Mouse (Mus musculus): ENCODE data around the gene Agtrap. TPM values are rescaled to one million over a fixed set of nuclear protein-coding genes. Genes with fewer than 3 reads are reported as not detected.

The Agtrap gene
- 14.2 and 15.6 TPM in 2 replicates for polyA plus RNA-seq (2015; fragmentation: Nextera tagmentation; extraction: Ambion mirVana)

- peak; percentile 90 for ATAC-seq (ENCODE audit: insufficient number of reproducible peaks, low FRiP score, low TSS enrichment, low read depth)
- Histone ChIP-seq H3K9ac (peak within 1 kb of the TSS; percentile 81), H3K4me1 (peaks cover 44% of the 10 kb centered on the region), H3K27ac (replicated peaks) (peak within 1 kb of the TSS; percentile 39), H3K4me2 (replicated peaks) (peak within 1 kb of the TSS; percentile 82), H3K9me3 (replicated peaks) (no peaks in the 10 kb centered on the region), H3K36me3 (no peaks in the 10 kb centered on the region), H3K4me3 (replicated peaks) (peak within 1 kb of the TSS; percentile 85), H3K27me3 (no peaks in the 10 kb centered on the region)
- WGBS = 4% methylated on average over 34 of the region's 34 CpGs
Observed at GRCm38 (mm10) chr4:148087907-148088527, at the start of gene Agtrap. TSS of gene Agtrap (minus strand) at chr4:148088031.

GRCm38 (mm10) chr4:148137503-148137902, 49.7 kb upstream of the Agtrap start:
- no peaks in the 10 kb centered on the region for H3K27me3 ChIP-seq
- no peak overlapping the region for H3K27ac ChIP-seq (replicated peaks)
- WGBS = 63% methylated on average over 8 of the region's 8 CpGs
- H3K36me3 ChIP-seq = no peaks in the 10 kb centered on the region
- H3K4me1 ChIP-seq = peaks cover 6% of the 10 kb centered on the region; the same call in 1 of the 2 replicates
- no peaks in the 10 kb centered on the region for H3K9me3 ChIP-seq (replicated peaks)
- ATAC-seq (ENCODE audit: insufficient number of reproducible peaks, low FRiP score, low TSS enrichment, low read depth) = no peak
- H3K9ac ChIP-seq = no peak overlapping the region
- H3K4me3 ChIP-seq (replicated peaks) = no peak overlapping the region
- H3K4me2 ChIP-seq (replicated peaks) = no peak overlapping the region

DNA sequence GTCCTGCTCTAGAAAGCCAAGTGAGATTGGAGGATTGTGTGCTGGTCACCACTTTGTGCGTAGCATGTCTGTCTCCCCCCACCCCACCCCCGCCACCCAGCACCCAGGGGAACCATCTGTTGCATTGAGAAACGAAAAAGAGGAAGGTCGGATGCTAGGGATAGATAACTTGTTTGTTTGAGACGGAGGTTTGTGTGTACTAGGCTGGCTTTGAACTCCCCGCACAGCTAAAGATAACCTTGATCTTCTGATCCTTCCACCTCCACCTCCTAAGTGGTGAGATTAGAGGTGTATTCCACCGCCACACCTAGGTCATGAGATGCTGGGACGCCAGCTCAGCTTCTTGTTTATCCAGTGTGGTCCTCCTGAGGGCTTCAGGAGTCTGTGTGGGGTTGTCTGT, 47.2 kb upstream of the Agtrap start:
- no peaks in the 10 kb centered on the region for H3K9me3 ChIP-seq (replicated peaks)
- peaks cover 14% of the 10 kb centered on the region for H3K4me1 ChIP-seq
- no peak overlapping the region for H3K4me3 ChIP-seq (replicated peaks)
- no peak overlapping the region for H3K4me2 ChIP-seq (replicated peaks)
- H3K27me3 ChIP-seq = peaks cover 9% of the 10 kb centered on the region
- WGBS = 84% methylated on average over 8 of the region's 8 CpGs
- H3K9ac ChIP-seq = no peak overlapping the region
- ATAC-seq (ENCODE audit: insufficient number of reproducible peaks, low FRiP score, low TSS enrichment, low read depth) = no peak
- no peaks in the 10 kb centered on the region for H3K36me3 ChIP-seq
- no peak overlapping the region for H3K27ac ChIP-seq (replicated peaks)

DNA sequence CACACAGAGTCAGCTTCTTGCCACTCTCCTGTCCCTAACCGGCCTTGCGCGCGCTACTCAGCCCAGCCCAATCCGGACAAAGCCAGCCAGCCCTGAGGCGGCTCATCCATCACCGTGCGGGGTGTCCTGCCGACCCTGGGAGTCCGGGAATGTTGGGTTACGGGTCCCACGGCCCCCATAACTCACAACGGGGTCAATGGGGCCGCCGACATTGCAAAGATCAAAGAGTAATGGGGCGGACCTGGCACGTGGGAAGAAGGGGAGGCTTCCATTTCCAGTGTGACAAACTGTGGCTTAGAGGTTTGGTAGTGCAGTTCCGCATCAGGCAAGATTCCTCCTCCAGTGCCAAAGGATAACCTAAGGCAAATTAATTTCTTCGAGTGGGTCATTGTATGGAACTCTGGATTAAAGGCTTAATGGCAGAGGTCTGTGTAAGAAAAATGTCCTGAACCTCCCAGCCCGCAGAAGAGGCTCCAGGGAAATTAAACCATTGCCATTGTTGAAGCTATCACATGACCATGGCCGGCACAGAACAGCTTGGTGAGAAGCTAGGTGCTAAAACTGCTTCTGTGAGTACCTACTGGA, 43.8 kb upstream of the Agtrap start:
- Histone ChIP-seq H3K4me2 (replicated peaks) (peak overlapping the region; percentile 98), H3K4me3 (replicated peaks) (peak overlapping the region; percentile 68), H3K27ac (replicated peaks) (no peak overlapping the region), H3K9me3 (replicated peaks) (no peaks in the 10 kb centered on the region), H3K36me3 (no peaks in the 10 kb centered on the region), H3K9ac (no peak overlapping the region; the same call in 1 of the 2 replicates), H3K4me1 (peaks cover 16% of the 10 kb centered on the region), H3K27me3 (peaks cover 23% of the 10 kb centered on the region)
- WGBS = 3% methylated on average over 21 of the region's 21 CpGs
- no peak for ATAC-seq (ENCODE audit: insufficient number of reproducible peaks, low FRiP score, low TSS enrichment, low read depth)

DNA sequence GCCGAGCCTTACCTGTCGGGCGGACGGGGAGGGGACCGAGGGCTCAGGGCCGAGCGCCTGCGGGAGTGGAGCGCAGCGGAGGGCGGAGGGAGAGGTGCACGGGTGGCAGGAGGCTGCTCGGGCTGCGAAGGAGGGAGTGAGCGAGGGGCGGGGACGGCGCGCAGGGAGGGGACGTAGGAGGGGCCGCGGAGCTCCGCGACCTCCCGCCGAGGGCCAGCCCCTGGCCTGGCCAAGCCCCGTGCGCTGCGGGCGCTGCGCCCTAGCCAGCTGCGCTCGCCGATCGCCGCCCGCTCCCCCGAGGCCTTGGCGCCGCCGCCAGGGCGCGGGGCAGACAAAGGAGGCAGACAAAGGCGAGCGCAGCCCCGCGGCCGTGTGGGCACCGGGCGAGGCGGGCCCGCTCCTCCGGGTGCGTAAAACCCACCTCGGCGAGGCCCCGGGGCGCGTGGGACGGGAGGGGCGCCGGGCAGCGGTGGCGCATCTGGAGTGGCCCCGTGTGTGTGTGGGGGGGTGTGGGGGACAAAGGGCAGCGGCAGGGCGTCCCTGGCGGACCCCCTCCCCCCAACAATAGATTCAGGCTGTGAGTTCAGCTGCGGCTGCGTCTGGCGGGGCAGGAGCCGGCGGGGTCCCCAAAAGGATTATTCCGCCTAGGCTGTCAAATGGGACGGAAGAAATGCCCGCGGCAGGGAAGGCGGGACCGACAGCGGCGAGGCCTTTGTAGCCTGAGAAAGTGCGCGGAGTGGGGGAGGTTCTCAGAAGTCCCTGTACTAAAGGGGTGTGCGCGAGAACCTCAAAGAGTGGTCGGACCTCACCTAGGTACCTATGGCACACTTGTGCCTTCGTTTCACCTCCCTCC, 43.0 kb upstream of the Agtrap start, which contains the start of gene Draxin:
Draxin (minus strand) TSS at position 138 of the 853 bp plus-strand sequence.
- ATAC-seq (ENCODE audit: insufficient number of reproducible peaks, low FRiP score, low TSS enrichment, low read depth) = peak; percentile 90
- Histone ChIP-seq H3K36me3 (no peaks in the 10 kb centered on the region), H3K9ac (peak within 1 kb of the TSS; percentile 57), H3K27me3 (peaks cover 23% of the 10 kb centered on the region), H3K27ac (replicated peaks) (0 out of 2 replicates have a peak within 1 kb of the TSS, but pooled peaks have one; percentile 17), H3K9me3 (replicated peaks) (no peaks in the 10 kb centered on the region), H3K4me1 (peaks cover 16% of the 10 kb centered on the region), H3K4me2 (replicated peaks) (peak within 1 kb of the TSS; percentile 98), H3K4me3 (replicated peaks) (peak within 1 kb of the TSS; percentile 68)
- under 1% methylated on average over 76 of the region's 87 CpGs for WGBS

DNA sequence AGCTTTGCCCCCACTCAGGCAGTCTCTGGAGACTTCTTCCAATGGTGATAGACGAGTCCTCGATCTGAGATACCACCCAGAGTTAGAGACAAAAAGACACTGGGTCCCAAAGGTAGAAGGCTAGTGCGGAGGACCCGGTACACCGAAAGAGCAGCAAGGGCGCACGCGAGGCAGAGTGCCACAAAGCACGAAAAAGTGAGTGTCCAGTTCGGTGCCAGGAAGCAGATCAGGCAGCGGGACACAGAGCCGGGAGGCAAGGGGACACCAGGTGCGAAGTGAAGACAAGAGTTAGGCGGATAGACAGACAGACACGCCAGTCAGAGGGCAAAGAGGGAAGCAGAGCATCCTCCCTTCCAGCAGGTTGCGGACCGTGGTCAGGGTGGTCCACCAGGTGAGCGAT, 42.3 kb upstream of the Agtrap start, which contains the start of gene Mad2l2:
Mad2l2 (plus strand) TSS at position 252 of the 400 bp plus-strand sequence.
- Histone ChIP-seq H3K9ac (peak within 1 kb of the TSS; percentile 57), H3K4me1 (peaks cover 16% of the 10 kb centered on the region), H3K4me2 (replicated peaks) (peak within 1 kb of the TSS; percentile 98), H3K36me3 (no peaks in the 10 kb centered on the region), H3K4me3 (replicated peaks) (peak within 1 kb of the TSS; percentile 68), H3K9me3 (replicated peaks) (no peaks in the 10 kb centered on the region), H3K27me3 (peaks cover 23% of the 10 kb centered on the region), H3K27ac (replicated peaks) (0 out of 2 replicates have a peak within 1 kb of the TSS, but pooled peaks have one; percentile 17)
- 2% methylated on average over 18 of the region's 18 CpGs for WGBS
- no peak; the same call in 1 of the 2 replicates for ATAC-seq (ENCODE audit: insufficient number of reproducible peaks, low FRiP score, low TSS enrichment, low read depth)

DNA sequence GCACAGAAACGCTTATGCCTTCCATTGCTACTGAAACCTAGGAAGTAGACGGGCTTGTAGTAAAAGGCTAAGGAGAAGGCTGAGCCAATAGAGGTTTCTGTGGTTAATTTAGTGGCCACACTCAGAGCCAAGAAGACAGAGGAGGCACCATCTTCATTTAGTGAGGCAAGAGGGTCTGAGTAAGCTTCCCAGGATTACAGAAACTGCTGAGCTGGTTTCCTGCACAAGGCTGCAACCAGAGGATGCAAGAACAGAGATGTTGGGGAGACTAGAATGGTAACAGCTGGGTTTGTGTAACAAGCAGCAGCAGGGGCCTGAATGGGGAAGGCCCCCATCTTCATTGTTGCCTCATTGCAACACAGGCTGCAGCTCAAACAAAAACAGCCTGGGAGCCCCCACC, 40.8 kb upstream of the Agtrap start:
- Histone ChIP-seq H3K4me3 (replicated peaks) (no peak overlapping the region), H3K9ac (no peak overlapping the region), H3K27ac (replicated peaks) (no peak overlapping the region), H3K4me2 (replicated peaks) (no peak overlapping the region), H3K9me3 (replicated peaks) (no peaks in the 10 kb centered on the region), H3K4me1 (peaks cover 16% of the 10 kb centered on the region), H3K27me3 (peaks cover 23% of the 10 kb centered on the region), H3K36me3 (no peaks in the 10 kb centered on the region)
- WGBS = 71% methylated on average over 2 of the region's 2 CpGs
- ATAC-seq (ENCODE audit: insufficient number of reproducible peaks, low FRiP score, low TSS enrichment, low read depth) = no peak

GRCm38 (mm10) chr4:148128241-148128640, 40.4 kb upstream of the Agtrap start:
- no peak for ATAC-seq (ENCODE audit: insufficient number of reproducible peaks, low FRiP score, low TSS enrichment, low read depth)

DNA sequence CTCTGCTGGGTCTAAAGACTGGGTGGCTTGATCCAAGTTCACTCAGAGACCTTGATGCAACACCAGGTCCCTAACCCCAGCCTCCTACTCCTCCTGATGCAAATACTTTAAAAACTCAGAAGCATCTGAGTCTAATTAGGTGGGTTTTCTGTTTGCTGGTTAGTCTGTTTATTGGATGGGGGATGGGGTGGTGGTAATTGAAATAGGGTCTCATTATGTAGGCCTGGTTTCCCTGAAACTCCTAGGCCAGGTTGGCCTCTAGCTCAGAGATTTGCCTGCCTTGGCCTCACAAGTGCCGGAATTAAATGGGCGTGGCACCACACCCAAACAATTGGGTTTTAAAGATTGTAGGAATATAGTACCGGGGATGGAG, 34.8 kb upstream of the Agtrap start:
- Histone ChIP-seq H3K36me3 (no peaks in the 10 kb centered on the region), H3K4me2 (replicated peaks) (no peak overlapping the region), H3K4me3 (replicated peaks) (no peak overlapping the region), H3K9me3 (replicated peaks) (no peaks in the 10 kb centered on the region), H3K9ac (no peak overlapping the region), H3K27ac (replicated peaks) (no peak overlapping the region), H3K27me3 (no peaks in the 10 kb centered on the region), H3K4me1 (peaks cover 15% of the 10 kb centered on the region)
- no peak for ATAC-seq (ENCODE audit: insufficient number of reproducible peaks, low FRiP score, low TSS enrichment, low read depth)
- 52% methylated on average over 3 of the region's 3 CpGs for WGBS

More at GRCm38 (mm10) chr4:148128241-148128640, 40.4 kb upstream of the Agtrap start:
- H3K4me2 ChIP-seq (replicated peaks) = no peak overlapping the region
- no peak overlapping the region for H3K27ac ChIP-seq (replicated peaks)
- H3K27me3 ChIP-seq = peaks cover 23% of the 10 kb centered on the region
- H3K4me3 ChIP-seq (replicated peaks) = no peak overlapping the region
- 57% methylated on average over 1 of the region's 1 CpGs for WGBS
- no peaks in the 10 kb centered on the region for H3K9me3 ChIP-seq (replicated peaks)
- H3K36me3 ChIP-seq = no peaks in the 10 kb centered on the region
- no peak overlapping the region for H3K9ac ChIP-seq
- H3K4me1 ChIP-seq = peaks cover 16% of the 10 kb centered on the region

DNA sequence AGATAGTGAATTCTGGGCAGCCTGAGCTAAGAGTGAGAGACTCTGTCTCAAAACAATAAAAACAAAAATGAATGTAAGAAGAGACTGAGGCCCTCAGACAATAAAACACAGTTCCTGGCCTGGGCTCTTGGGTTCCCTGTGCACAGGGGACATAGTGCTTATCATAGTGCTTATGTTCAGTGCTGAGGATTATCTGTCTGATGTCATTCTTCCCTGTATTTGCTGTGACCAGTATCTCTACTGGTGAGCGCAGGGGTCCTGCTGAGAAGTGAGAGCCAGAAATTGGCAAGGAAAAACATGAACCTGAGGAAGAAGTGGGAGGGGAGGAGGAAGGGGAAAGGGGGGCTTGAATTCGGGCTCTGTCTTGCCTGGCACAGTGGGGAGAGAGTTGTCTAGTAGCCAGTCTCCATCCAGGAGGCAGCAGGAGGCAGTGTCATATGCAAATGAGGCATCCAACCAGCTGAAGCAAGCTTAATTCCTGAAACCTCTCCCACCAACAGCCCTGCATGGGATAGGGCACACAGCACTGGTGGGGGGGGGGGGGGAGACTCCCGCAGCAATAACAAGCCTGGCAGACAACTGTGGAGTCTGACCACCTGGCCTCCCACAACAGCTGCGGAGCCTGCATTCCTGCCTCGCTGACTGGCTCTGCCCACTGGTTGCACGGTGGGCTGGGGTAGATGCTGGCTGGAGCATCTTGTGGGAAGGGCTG, 34.3 kb upstream of the Agtrap start:
- Histone ChIP-seq H3K9me3 (replicated peaks) (no peaks in the 10 kb centered on the region), H3K27me3 (no peaks in the 10 kb centered on the region), H3K9ac (no peak overlapping the region), H3K36me3 (no peaks in the 10 kb centered on the region), H3K4me1 (peaks cover 15% of the 10 kb centered on the region), H3K4me2 (replicated peaks) (no peak overlapping the region), H3K4me3 (replicated peaks) (no peak overlapping the region), H3K27ac (replicated peaks) (no peak overlapping the region)
- ATAC-seq (ENCODE audit: insufficient number of reproducible peaks, low FRiP score, low TSS enrichment, low read depth) = peak; percentile 61
- 15% methylated on average over 6 of the region's 6 CpGs for WGBS
